Mouse (Mus musculus): ENCODE data around the gene Ppp1cb.

GRCm38 (mm10) chr5:32438564-32438922, 20.1 kb upstream of the Ppp1cb start:
- TF ChIP-seq POLR2A (IDR thresholded peaks at IDR 0.05; ENCODE audit: insufficient read depth, low read depth, low read length) (no peak), CTCF (IDR thresholded peaks at IDR 0.05; ENCODE audit: insufficient read depth, low read depth, low read length) (no peak)

Data from olfactory bulb, adult 2 months (tissue).